Mouse (Mus musculus): ENCODE results near the gene Eif4g2.

Gene Eif4g2

GRCm38 (mm10) chr7:111069439-111070166 is 13.2 kb downstream of the Eif4g2 start:
- DNase-seq (ENCODE audit: low spot score in 2 of 2) = no peak

- no peak for DNase-seq (ENCODE audit: low spot score in 2 of 2)
These were observed 14.6 kb downstream of the Eif4g2 start for GRCm38 (mm10) chr7:111068181-111068580.

- DNase-seq (ENCODE audit: low spot score in 2 of 2) = no peak
These were observed 19.9 kb downstream of the Eif4g2 start for GRCm38 (mm10) chr7:111062971-111063370.

GRCm38 (mm10) chr7:111059527-111059926 is 23.3 kb downstream of the Eif4g2 start:
- DNase-seq (ENCODE audit: low spot score in 2 of 2) = no peak

GRCm38 (mm10) chr7:111055984-111056657 is 26.7 kb downstream of the Eif4g2 start:
- no peak for DNase-seq (ENCODE audit: low spot score in 2 of 2)

- DNase-seq (ENCODE audit: low spot score in 2 of 2) = no peak
These were observed 27.6 kb downstream of the Eif4g2 start for GRCm38 (mm10) chr7:111055221-111055620.

GRCm38 (mm10) chr7:111049652-111050421 is 33.0 kb downstream of the Eif4g2 start:
- peak; percentile 46 to 78 for DNase-seq (ENCODE audit: low spot score in 2 of 2)

- no peak for DNase-seq (ENCODE audit: low spot score in 2 of 2)
These were observed 33.9 kb downstream of the Eif4g2 start for GRCm38 (mm10) chr7:111048920-111049319.

GRCm38 (mm10) chr7:111029046-111029553 is 53.7 kb downstream of the Eif4g2 start:
- no peak for DNase-seq (ENCODE audit: low spot score in 2 of 2)

- DNase-seq (ENCODE audit: low spot score in 2 of 2) = peak; percentile 96 to 98
These were observed 54.4 kb downstream of the Eif4g2 start, which contains the start of gene Ctr9 for GRCm38 (mm10) chr7:111028281-111029045. Ctr9 (plus strand) TSS chr7:111028951.

GRCm38 (mm10) chr7:111024912-111025311 is 57.9 kb downstream of the Eif4g2 start:
- DNase-seq (ENCODE audit: low spot score in 2 of 2) = no peak

GRCm38 (mm10) chr7:111024068-111024594 is 58.7 kb downstream of the Eif4g2 start:
- DNase-seq (ENCODE audit: low spot score in 2 of 2) = no peak

- no peak for DNase-seq (ENCODE audit: low spot score in 2 of 2)
These were observed 62.0 kb downstream of the Eif4g2 start for GRCm38 (mm10) chr7:111020814-111021213.
